Mouse (Mus musculus): ENCODE measurements around the gene Pdhx.

Gene Pdhx

GRCm38 (mm10) chr2:102989446-102989845 lies 83.9 kb downstream of the Pdhx start:
- DNase-seq (ENCODE audit: low spot score in 2 of 2) = no peak

- DNase-seq (ENCODE audit: low spot score in 2 of 2) = no peak
These were observed 85.7 kb downstream of the Pdhx start for GRCm38 (mm10) chr2:102987708-102988010.

GRCm38 (mm10) chr2:102986964-102987707 lies 86.2 kb downstream of the Pdhx start:
- DNase-seq (ENCODE audit: low spot score in 2 of 2) = no peak

DNA sequence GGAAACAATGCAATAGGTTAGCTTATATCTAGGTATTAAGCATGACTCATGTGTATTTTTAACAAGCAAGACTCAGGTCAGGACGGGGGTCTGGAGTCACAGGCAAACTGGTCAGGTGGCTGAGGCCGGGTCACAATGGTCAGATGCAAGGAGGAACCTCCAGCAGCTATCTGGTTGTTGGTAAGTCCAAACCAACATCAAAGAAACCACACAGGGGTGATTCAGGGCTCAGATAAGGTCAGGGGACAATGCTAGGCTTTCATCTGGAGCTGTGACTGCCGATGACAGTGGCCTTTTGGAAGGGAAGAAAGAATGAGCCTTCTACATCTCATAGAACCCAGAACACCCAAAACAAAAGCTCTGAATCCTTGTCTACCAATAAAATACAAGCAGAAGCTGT lies 86.9 kb downstream of the Pdhx start:
- no peak for DNase-seq (ENCODE audit: low spot score in 2 of 2)

DNA sequence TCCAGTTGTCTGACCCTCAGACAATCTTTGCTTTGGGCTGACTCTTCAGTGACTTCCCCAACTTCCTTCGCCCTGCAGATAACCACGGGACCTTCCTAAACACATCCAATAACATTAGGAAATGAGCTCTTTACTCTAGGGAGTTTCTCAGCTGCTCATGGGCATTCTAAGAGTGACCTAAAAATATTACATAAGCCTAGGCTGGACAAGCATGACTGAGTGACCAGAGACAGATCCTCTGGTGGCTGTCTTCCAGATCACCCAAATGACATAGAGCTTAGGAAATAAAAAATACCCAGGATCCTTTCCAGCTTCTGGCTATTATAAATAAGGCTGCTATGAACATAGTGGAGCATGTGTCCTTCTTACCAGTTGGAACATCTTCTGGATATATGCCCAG lies 90.5 kb downstream of the Pdhx start:
- DNase-seq (ENCODE audit: low spot score in 2 of 2) = no peak

DNA sequence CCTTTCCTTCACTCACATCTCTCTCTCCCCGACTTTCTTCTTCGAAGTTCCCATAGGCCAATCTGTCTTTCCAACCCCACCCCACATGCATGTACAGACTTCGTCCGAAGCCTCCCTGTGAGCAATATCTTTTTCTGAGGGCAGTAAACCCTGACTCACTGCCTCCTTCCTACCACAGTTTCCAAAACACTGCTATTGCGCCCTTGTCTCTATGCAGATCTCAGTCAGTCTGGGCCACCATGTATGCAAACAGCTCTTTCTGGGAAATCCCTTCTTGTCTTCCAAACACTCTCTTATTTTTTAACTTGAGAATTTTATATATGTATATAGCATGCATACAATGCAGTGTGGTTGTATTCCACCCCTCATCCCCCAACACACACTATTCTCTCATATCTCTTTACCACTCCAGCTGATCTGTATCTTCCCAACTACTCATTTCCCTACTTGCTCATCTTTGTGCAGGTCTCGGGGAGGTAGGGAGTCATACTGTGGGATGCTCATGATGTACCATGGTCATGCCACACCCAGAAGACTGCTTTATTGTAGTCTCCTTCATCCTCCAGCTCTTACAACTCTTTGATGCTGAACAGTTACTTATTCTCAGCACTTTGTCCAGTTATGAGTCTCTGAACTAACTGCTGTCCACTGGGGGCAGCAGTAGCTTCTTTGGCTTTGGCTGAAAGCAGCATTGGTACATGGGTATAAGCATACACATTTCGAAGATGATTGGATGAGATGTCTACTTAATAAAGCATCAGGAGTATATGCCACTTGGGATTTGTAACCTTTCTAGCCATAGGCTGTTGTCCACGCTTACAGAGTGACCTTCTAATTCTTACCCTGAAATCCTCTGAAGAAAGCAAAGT lies 91.6 kb downstream of the Pdhx start:
- no peak for DNase-seq (ENCODE audit: low spot score in 2 of 2)

- DNase-seq (ENCODE audit: low spot score in 2 of 2) = no peak
These were observed 92.4 kb downstream of the Pdhx start for GRCm38 (mm10) chr2:102980870-102981269.

DNA sequence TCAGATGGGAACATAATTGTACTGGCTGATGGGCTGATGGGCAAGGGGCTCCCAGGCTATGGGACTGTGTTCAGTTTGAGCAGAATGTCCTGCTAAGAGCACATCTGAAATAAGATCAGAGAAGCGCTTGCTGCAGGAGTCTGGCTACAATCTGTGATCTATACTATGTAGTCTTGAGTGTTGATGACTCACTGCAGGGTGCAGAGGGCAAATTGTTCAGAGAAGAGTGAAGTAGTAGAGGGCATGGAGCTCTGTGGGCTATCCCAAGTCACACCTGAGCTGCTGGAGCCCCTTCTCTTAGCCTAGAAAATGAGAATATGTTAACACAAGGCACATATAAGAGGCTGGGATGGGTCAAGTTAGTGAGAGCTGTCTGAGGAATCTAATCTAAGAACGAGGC lies 93.8 kb downstream of the Pdhx start:
- no peak for DNase-seq (ENCODE audit: low spot score in 2 of 2)

GRCm38 (mm10) chr2:102979112-102979511 lies 94.2 kb downstream of the Pdhx start:
- DNase-seq (ENCODE audit: low spot score in 2 of 2) = no peak

DNA sequence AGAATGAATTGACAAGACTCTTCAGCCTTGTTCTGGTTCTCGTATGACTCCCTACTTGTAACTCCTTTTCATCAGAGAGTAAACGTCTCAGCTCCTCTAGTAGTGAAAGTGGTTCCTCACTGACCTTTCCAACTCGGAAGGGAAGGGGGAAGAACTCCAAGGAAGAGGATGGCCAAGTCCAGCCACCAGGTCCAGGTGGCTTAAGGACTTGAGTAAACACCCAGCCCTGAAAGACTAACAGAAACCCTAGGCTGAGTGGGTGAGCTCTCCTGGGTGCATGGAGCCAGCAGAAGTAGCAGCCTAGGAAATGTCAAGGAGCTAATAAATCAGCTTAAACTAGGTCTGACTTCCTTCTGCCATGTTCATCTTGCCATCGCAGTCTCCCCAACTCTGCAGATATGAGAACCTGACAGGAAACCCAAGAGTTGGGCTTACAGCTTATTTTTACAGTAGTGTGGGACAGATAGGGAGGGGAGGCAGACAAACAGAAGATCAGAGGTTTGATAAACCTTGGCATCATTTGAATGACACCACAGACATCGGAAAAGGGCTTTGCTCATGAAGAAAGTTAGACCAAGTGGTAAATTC lies 97.9 kb downstream of the Pdhx start:
- no peak for DNase-seq (ENCODE audit: low spot score in 2 of 2)

DNA sequence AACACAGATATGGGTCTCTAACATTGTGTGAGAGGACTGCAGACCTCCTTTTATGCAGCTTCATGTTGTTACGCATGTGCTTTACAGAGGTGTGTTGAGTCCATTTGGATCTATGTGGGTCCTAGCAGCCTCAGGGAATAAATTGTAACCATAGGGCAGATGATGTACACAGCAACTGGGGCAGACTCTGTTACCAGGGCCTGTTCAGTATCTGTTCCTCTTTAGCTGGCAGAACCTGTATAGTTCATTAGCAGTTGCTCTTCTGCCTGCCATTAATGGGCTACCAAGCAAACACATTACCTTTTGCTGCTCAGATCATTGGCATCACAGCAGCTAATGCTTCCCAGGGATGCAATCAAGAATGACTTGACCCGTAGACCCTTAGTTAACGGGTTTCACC lies 100.2 kb downstream of the Pdhx start:
- DNase-seq (ENCODE audit: low spot score in 2 of 2) = no peak

- DNase-seq (ENCODE audit: low spot score in 2 of 2) = no peak
These were observed 100.7 kb downstream of the Pdhx start for GRCm38 (mm10) chr2:102972575-102972974.

GRCm38 (mm10) chr2:102971951-102972350 lies 101.4 kb downstream of the Pdhx start:
- DNase-seq (ENCODE audit: low spot score in 2 of 2) = no peak

Measured in cerebellum, postnatal 4 days (tissue).